Mouse (Mus musculus) myocyte (in vitro differentiated cells): ENCODE results near the gene Neurog1.

ENCODE experiments used
- CEBPB ChIP-seq: IDR thresholded peaks from 2 replicates; pipeline ENCODE4 v1.6.1; 2011; ENCODE audit warnings: mild to moderate bottlenecking, moderate library complexity; ENCODE audit not compliant: poor library complexity, insufficient read depth, severe bottlenecking
- E2F4 ChIP-seq: IDR thresholded peaks from one replicate; pipeline ENCODE4 v1.6.1; 2011; ENCODE audit warnings: mild to moderate bottlenecking, control low read depth, moderate library complexity; ENCODE audit not compliant: insufficient read depth
- MAX ChIP-seq: IDR thresholded peaks from one replicate; pipeline ENCODE4 v1.6.1; 2011; ENCODE audit warnings: low read depth, mild to moderate bottlenecking, control low read depth
- MYOD1 ChIP-seq, 3 experiments: IDR thresholded peaks; one replicate each; pipeline ENCODE4 v1.6.1; 2011; ENCODE audit warnings: control low read depth in 2 of 3, low read depth in 2 of 3, mild to moderate bottlenecking in 2 of 3, moderate library complexity in 1 of 3; ENCODE audit not compliant: insufficient read length in 2 of 3, control insufficient read depth in 1 of 3
- MYOG ChIP-seq, 3 experiments: IDR thresholded peaks; one replicate each; pipeline ENCODE4 v1.6.1; 2011; ENCODE audit warnings: control low read depth in 2 of 3, low read depth in 2 of 3, mild to moderate bottlenecking in 2 of 3; ENCODE audit not compliant: insufficient read length in 2 of 3, control insufficient read depth in 1 of 3, insufficient read depth in 1 of 3
- POLR2A ChIP-seq: IDR thresholded peaks from one replicate; pipeline ENCODE4 v1.6.1; 2011; ENCODE audit warnings: low read depth, mild to moderate bottlenecking, control low read depth, moderate library complexity; ENCODE audit not compliant: insufficient read length
- POLR2AphosphoS2 ChIP-seq: IDR thresholded peaks from one replicate; pipeline ENCODE4 v1.6.1; 2011; ENCODE audit warnings: low read depth, control low read depth; ENCODE audit not compliant: insufficient read length
- REST ChIP-seq: IDR thresholded peaks from one replicate; pipeline ENCODE4 v1.6.1; 2011; ENCODE audit warnings: mild to moderate bottlenecking, control low read depth, moderate library complexity; ENCODE audit not compliant: insufficient read depth, insufficient read length
- SRF ChIP-seq: IDR thresholded peaks from one replicate; pipeline ENCODE4 v1.6.1; 2011; ENCODE audit warnings: low read depth; ENCODE audit not compliant: control insufficient read depth, insufficient read length
- TCF12 ChIP-seq: IDR thresholded peaks from one replicate; pipeline ENCODE4 v1.6.1; 2011; ENCODE audit warnings: mild to moderate bottlenecking, control low read depth; ENCODE audit not compliant: poor library complexity, insufficient read depth, severe bottlenecking
- TCF3 ChIP-seq: IDR thresholded peaks from one replicate; pipeline ENCODE4 v1.6.1; 2011; ENCODE audit warnings: low read depth, control low read depth; ENCODE audit not compliant: insufficient read length
- USF1 ChIP-seq: IDR thresholded peaks from one replicate; pipeline ENCODE4 v1.6.1; 2011; ENCODE audit warnings: low read depth, mild to moderate bottlenecking, control low read depth, moderate library complexity

GRCm38 (mm10) chr13:56251924-56252619, at the start of gene Neurog1:
- TF ChIP-seq E2F4: no peak
- TF ChIP-seq MYOD1 (IDR thresholded peaks at IDR 0.05; ENCODE audit: control insufficient read depth in 1 of 3, insufficient read length in 2 of 3, low read depth in 2 of 3): no peak
- TF ChIP-seq USF1: no peak
- TF ChIP-seq TCF12: no peak
- TF ChIP-seq POLR2A: no peak
- no peak for TF ChIP-seq CEBPB
- TF ChIP-seq REST: no peak
- TF ChIP-seq POLR2AphosphoS2: no peak
- TF ChIP-seq TCF3: no peak
- TF ChIP-seq MAX: no peak
- no peak for TF ChIP-seq MYOG (IDR thresholded peaks at IDR 0.05; ENCODE audit: control insufficient read depth in 1 of 3, insufficient read depth in 1 of 3, insufficient read length in 2 of 3, low read depth in 2 of 3)
- TF ChIP-seq SRF: no peak
